Mouse (Mus musculus) MEL-GATA-1-ER (cell line): Measurements from ENCODE around the gene Morc3.

Source experiments
- DNase-seq: peaks from one replicate; pipeline ENCODE4 v3.0.0-alpha.2; 2012; ENCODE audit warnings: low read depth; ENCODE audit errors: extremely low read depth

Morc3 gene

GRCm38 (mm10) chr16:93831627-93832395 lies at the start of gene Morc3:
TSS of gene Morc3 (plus strand) at chr16:93832121.
- DNase-seq, result peak; percentile 92

- no peak for DNase-seq
Measured at GRCm38 (mm10) chr16:93784175-93784574, 47.7 kb upstream of the Morc3 start.

GRCm38 (mm10) chr16:93785805-93786204 lies 46.1 kb upstream of the Morc3 start:
- no peak for DNase-seq

- DNase-seq, result no peak
Measured at GRCm38 (mm10) chr16:93788388-93788787, 43.5 kb upstream of the Morc3 start.

- no peak for DNase-seq
Measured at GRCm38 (mm10) chr16:93788881-93789280, 43.0 kb upstream of the Morc3 start.

GRCm38 (mm10) chr16:93789971-93790755 lies 41.8 kb upstream of the Morc3 start:
- no peak for DNase-seq

GRCm38 (mm10) chr16:93792981-93793630 lies 38.8 kb upstream of the Morc3 start:
- DNase-seq, result no peak

- DNase-seq, result no peak
Measured at GRCm38 (mm10) chr16:93794845-93795244, 37.1 kb upstream of the Morc3 start.

GRCm38 (mm10) chr16:93795391-93795790 lies 36.5 kb upstream of the Morc3 start:
- no peak for DNase-seq

- no peak for DNase-seq
Measured at GRCm38 (mm10) chr16:93797021-93797840, 34.7 kb upstream of the Morc3 start.

- no peak for DNase-seq
Measured at GRCm38 (mm10) chr16:93797841-93798492, 34.0 kb upstream of the Morc3 start.

GRCm38 (mm10) chr16:93798623-93799022 lies 33.3 kb upstream of the Morc3 start:
- no peak for DNase-seq

- DNase-seq, result no peak
Measured at GRCm38 (mm10) chr16:93799071-93799470, 32.9 kb upstream of the Morc3 start.

GRCm38 (mm10) chr16:93799936-93800335 lies 32.0 kb upstream of the Morc3 start:
- DNase-seq, result no peak

GRCm38 (mm10) chr16:93807167-93807566 lies 24.8 kb upstream of the Morc3 start:
- DNase-seq, result no peak

GRCm38 (mm10) chr16:93807961-93808554 lies 23.9 kb upstream of the Morc3 start:
- DNase-seq, result no peak

- peak; percentile 96 for DNase-seq
Measured at GRCm38 (mm10) chr16:93815856-93816736, 15.8 kb upstream of the Morc3 start.

GRCm38 (mm10) chr16:93816861-93817260 lies 15.1 kb upstream of the Morc3 start:
- peak; percentile 72 for DNase-seq

- DNase-seq, result no peak
Measured at GRCm38 (mm10) chr16:93817371-93817770, 14.6 kb upstream of the Morc3 start.
